Mouse (Mus musculus): ENCODE results near the gene Ddc.

The Ddc gene

GRCm38 (mm10) chr11:11897645-11898357 lies at the start of gene Ddc:
Ddc (minus strand) TSS chr11:11898144.
- no peak for DNase-seq (ENCODE audit: extremely low spot score, low read depth, low spot score)

DNA sequence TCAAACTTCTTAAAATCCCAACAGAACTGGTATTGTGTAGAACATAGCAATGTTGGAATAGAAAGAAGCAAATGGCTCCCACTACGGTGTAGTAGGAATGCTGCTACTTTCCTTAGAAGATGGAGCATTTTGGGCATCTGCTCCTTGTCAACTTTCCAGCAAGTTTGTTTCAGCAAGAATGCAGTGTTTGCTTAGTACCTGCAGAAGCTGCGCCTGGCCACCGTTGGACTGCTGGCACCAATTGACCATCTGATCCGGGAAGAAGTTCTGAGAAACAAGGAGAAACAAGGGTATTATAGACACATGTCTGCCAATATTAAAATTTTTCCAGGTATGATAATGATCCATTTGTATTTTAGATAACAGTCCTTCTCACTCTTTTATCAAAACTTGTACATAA lies 47.8 kb upstream of the Ddc start:
- no peak for DNase-seq (ENCODE audit: extremely low spot score, low read depth, low spot score)

DNA sequence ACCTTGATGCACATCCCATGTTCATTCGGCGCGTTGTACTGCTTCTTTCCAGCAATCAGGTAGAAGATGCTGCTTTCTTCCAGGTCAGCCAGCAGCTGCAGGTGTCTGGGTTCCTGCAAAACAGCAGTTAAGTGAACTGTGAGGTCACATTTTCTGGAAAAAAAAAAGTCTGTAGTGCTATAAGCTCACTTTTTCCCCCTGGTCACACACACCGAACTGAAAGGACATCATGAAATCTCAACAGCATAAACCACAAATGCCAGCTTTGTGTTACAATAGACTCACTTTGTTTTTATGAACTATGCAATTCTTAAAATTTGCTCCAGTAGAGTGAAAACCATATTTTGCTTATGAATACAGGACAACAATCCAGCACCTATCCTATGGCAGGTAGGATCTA lies 46.9 kb upstream of the Ddc start:
- no peak for DNase-seq (ENCODE audit: extremely low spot score, low read depth, low spot score)

GRCm38 (mm10) chr11:11944082-11944349 lies 46.1 kb upstream of the Ddc start:
- no peak for DNase-seq (ENCODE audit: extremely low spot score, low read depth, low spot score)

GRCm38 (mm10) chr11:11943240-11944081 lies 45.5 kb upstream of the Ddc start:
- no peak for DNase-seq (ENCODE audit: extremely low spot score, low read depth, low spot score)

DNA sequence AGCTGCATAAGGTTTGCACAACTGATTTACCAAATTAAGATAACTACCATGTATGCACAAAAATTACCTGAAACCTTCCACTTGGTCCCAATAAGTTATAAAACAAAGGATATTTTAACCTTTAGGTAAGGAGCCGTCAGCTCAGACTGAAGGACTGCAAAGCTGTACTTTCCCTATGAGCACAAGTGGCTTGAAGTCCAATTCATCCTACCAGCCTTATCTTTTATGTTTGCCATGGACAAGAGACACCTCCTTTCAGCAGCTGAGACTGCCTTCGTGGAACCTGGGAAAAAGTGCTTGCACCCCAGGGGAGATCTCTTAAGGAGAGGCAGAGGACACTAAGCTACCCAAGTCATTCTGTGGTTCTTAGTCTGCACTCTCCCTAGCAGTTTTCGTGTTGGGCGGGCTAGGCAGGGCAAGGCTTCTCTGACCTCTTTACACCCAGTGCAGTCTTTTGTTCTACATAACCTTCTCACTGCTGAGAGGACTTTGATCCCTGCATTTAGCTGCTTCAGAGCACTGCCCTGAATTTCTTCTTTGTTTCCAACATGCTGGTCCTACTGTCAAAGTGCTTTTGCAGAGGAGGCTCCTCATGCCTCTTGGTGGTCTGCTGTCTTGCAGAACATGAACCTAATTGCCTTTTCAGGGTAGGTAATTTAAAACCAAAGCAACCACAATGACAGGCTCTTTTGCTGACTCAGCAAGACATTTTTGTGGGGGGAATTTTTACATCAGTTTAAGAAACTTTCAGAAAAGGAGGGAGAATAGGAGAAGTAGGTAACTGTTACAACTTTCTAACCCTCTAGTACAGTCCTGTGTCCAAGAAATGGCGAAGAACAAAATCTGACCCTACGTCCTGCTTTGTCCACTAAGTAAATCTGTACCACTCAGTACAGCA lies 44.6 kb upstream of the Ddc start:
- DNase-seq (ENCODE audit: extremely low spot score, low read depth, low spot score), result no peak

- no peak for DNase-seq (ENCODE audit: extremely low spot score, low read depth, low spot score)
Measured at GRCm38 (mm10) chr11:11940833-11941681, 43.1 kb upstream of the Ddc start.

DNA sequence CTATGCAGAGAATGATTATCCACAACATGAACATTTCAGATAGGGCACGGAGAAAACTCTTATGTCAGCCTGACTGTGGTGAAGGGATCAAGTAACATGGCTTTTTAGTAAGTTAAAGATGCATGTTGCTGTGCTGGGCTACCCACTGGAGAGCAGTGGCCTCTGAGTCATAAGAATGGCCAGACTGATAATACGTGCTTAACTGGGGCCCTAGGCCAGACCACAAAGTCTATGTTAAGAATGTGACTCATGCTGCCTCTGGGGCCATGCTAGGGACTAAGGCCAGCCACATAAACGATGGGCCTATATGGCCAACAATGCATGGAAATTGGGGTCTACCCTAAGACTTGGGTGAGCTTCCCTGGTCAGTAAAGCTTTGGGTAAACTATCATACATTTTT lies 41.7 kb upstream of the Ddc start:
- no peak for DNase-seq (ENCODE audit: extremely low spot score, low read depth, low spot score)

DNA sequence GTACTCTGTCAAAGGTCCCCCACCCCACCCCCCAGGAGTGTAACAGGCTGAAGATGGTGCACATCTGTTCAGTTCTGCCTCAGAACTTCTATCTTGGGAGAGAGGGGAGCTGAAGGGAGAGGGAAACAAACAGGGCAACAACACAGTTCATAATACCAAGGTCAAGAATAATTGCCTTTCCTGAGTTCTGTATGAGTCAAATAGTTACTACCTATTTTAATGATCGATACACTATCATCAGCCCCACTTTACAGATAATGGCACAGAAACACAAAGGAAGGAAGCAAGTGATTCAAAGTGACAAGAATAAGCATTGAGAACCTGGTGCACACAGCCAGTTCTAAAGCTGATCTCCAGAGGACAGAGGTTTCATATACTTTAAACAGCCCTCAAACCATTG lies 40.6 kb upstream of the Ddc start:
- no peak for DNase-seq (ENCODE audit: extremely low spot score, low read depth, low spot score)

- DNase-seq (ENCODE audit: extremely low spot score, low read depth, low spot score), result no peak
Measured at GRCm38 (mm10) chr11:11937340-11938030, 39.5 kb upstream of the Ddc start.

GRCm38 (mm10) chr11:11934808-11935207 lies 36.9 kb upstream of the Ddc start:
- DNase-seq (ENCODE audit: extremely low spot score, low read depth, low spot score), result no peak

GRCm38 (mm10) chr11:11932102-11932789 lies 34.3 kb upstream of the Ddc start:
- DNase-seq (ENCODE audit: extremely low spot score, low read depth, low spot score), result no peak

DNA sequence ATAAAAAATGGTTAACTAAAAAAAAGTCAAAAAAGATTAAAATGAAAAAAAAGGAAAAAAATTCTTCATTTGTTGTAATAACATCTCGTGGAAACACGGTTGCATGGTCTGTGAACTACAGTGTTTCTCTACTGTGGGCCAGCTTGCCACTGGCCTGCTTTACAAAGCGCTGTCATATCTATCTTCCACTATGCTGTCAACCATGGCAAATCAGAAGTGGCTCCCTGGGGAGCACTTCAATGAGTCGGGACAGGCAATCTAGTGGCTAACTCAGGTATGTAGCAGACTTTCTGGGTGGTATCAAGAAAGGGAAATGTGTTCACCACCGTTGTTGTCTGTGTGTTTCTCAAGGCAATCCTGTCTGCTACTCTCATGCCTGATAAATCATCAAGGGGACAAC lies 33.7 kb upstream of the Ddc start:
- no peak for DNase-seq (ENCODE audit: extremely low spot score, low read depth, low spot score)

DNA sequence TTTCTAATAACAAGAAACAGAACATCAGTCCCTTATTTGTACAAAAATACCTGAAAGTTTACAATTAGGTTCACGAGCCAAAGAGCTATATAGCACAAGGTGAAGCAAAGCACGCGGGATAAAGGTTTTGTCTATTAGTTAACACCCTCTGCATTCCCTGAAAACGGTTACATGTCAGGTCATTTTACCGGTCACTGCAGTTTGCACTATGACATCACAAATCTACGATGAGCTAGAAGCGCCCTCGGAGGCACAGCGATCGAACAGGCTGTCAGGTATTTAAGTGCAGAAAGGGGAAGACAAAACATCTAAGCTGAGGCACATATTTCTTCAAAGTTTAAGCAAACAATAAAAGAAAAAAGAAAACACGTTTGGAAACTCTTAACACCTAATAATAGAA lies 32.6 kb upstream of the Ddc start:
- DNase-seq (ENCODE audit: extremely low spot score, low read depth, low spot score), result no peak

- no peak for DNase-seq (ENCODE audit: extremely low spot score, low read depth, low spot score)
Measured at GRCm38 (mm10) chr11:11929059-11929458, 31.1 kb upstream of the Ddc start.

GRCm38 (mm10) chr11:11928586-11928985 lies 30.6 kb upstream of the Ddc start:
- no peak for DNase-seq (ENCODE audit: extremely low spot score, low read depth, low spot score)

- no peak for DNase-seq (ENCODE audit: extremely low spot score, low read depth, low spot score)
Measured at GRCm38 (mm10) chr11:11923900-11924299, 26.0 kb upstream of the Ddc start.

DNA sequence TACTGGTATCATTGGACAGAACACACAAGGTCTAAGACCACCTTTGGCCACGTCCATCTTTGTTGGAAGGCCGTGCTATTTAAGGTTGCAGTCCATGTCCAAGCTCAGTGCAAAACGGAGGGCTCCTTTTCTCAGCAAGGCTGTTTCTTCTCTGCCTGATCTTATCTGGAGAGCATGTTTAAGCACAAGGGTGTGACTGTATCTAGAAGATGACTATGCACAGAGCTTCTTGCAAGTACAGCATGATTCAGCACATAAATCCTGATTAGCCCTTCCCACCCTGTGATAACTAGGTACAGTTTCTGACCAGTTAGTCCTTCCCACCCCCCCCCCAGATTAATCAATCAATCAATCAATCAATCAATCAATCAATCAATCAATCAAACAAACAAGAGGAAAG lies 25.4 kb upstream of the Ddc start:
- no peak for DNase-seq (ENCODE audit: extremely low spot score, low read depth, low spot score)

- DNase-seq (ENCODE audit: extremely low spot score, low read depth, low spot score), result no peak
Measured at GRCm38 (mm10) chr11:11922106-11922505, 24.2 kb upstream of the Ddc start.
